Mouse (Mus musculus) testis, adult 2 months (tissue): Measurements from ENCODE around the gene Zfhx3. TPM values are rescaled to one million over a fixed set of nuclear protein-coding genes. Genes with fewer than 3 reads are reported as not detected.
A peak's percentile ranks its signal among the peaks of the same experiment; 100 is the strongest.

Source experiments
- H3K27ac ChIP-seq: fragments of 200-500 bp; 2 replicates; pipeline ENCODE4 v1.5.1; 2012; ENCODE audit warnings: low read depth, low read length; ENCODE audit not compliant: control insufficient read depth, insufficient read depth
- H3K27me3 ChIP-seq: fragments of 200-500 bp; 2 replicates; pipeline ENCODE4 v1.6.1; 2012; ENCODE audit warnings: mild to moderate bottlenecking, low read length, moderate library complexity; ENCODE audit not compliant: control insufficient read depth, insufficient read depth
- H3K36me3 ChIP-seq: fragments of 200-500 bp; 2 replicates; pipeline ENCODE4 v1.6.1; 2012; ENCODE audit warnings: mild to moderate bottlenecking, low read length; ENCODE audit not compliant: control insufficient read depth, insufficient read depth
- H3K4me1 ChIP-seq: fragments of 200-500 bp; 2 replicates; pipeline ENCODE4 v1.6.1; 2012; ENCODE audit warnings: low read length; ENCODE audit not compliant: control insufficient read depth, insufficient read depth
- H3K4me3 ChIP-seq: fragments of 200-500 bp; 2 replicates; pipeline ENCODE4 v1.5.1; 2012; ENCODE audit warnings: low read depth, mild to moderate bottlenecking, low read length, moderate library complexity, mixed read lengths; ENCODE audit not compliant: control insufficient read depth
- CTCF ChIP-seq: fragments of 200-500 bp; IDR thresholded peaks from 2 replicates; pipeline ENCODE4 v1.5.1; 2012; ENCODE audit warnings: low read depth, mild to moderate bottlenecking, inconsistent platforms, low read length, moderate library complexity; ENCODE audit not compliant: control insufficient read depth, insufficient read depth, insufficient replicate concordance
- POLR2A ChIP-seq: fragments of 200-500 bp; IDR thresholded peaks from 2 replicates; pipeline ENCODE4 v1.6.1; 2012; ENCODE audit warnings: low read depth, mild to moderate bottlenecking, inconsistent platforms, low read length, moderate library complexity; ENCODE audit not compliant: control insufficient read depth
- polyA plus RNA-seq: library from polyadenylated mRNA; depleted of rRNA; stranded (reverse); fragments of >200 nt; gene quantifications from 2 replicates; pipeline ENCODE4 v1.2.3, GENCODE M21; 2012

Zfhx3 gene
- polyA plus RNA-seq, 1 experiment, result 11.9 TPM

- peaks cover 2% of the 10 kb centered on the region; the same call in 1 of the 2 replicates for H3K4me1 ChIP-seq
- H3K27me3 ChIP-seq, result no peaks in the 10 kb centered on the region
- no peaks in the 10 kb centered on the region for H3K36me3 ChIP-seq
- TF ChIP-seq CTCF (no peak), POLR2A (no peak)
- H3K4me3 ChIP-seq, result peak overlapping the region; percentile 40
- H3K27ac ChIP-seq, result no peak overlapping the region
These were observed 206.3 kb downstream of the Zfhx3 start for GRCm38 (mm10) chr8:108148599-108149249.

GRCm38 (mm10) chr8:108170804-108171203 lies 228.4 kb downstream of the Zfhx3 start:
- H3K27ac ChIP-seq, result no peak overlapping the region
- H3K27me3 ChIP-seq, result no peaks in the 10 kb centered on the region
- peaks cover 5% of the 10 kb centered on the region; the same call in 1 of the 2 replicates for H3K4me1 ChIP-seq
- peak overlapping the region; percentile 35 for H3K4me3 ChIP-seq
- TF ChIP-seq CTCF (no peak), POLR2A (no peak)
- H3K36me3 ChIP-seq, result no peaks in the 10 kb centered on the region

- H3K27ac ChIP-seq, result no peak overlapping the region
- TF ChIP-seq CTCF, result no peak
- TF ChIP-seq POLR2A, result no peak
- H3K36me3 ChIP-seq, result no peaks in the 10 kb centered on the region
- H3K27me3 ChIP-seq, result no peaks in the 10 kb centered on the region
- no peaks in the 10 kb centered on the region for H3K4me1 ChIP-seq
- H3K4me3 ChIP-seq, result no peak overlapping the region
These were observed 240.9 kb downstream of the Zfhx3 start for GRCm38 (mm10) chr8:108183296-108183695.

- no peak for TF ChIP-seq CTCF
- TF ChIP-seq POLR2A, result no peak
- H3K27me3 ChIP-seq, result no peaks in the 10 kb centered on the region
- no peaks in the 10 kb centered on the region for H3K36me3 ChIP-seq
- H3K27ac ChIP-seq, result no peak overlapping the region
- H3K4me1 ChIP-seq, result no peaks in the 10 kb centered on the region
- no peak overlapping the region for H3K4me3 ChIP-seq
These were observed 241.5 kb downstream of the Zfhx3 start for GRCm38 (mm10) chr8:108183948-108184347.

GRCm38 (mm10) chr8:108186289-108186688 lies 243.8 kb downstream of the Zfhx3 start:
- Histone ChIP-seq H3K4me3 (no peak overlapping the region), H3K27ac (no peak overlapping the region), H3K4me1 (no peaks in the 10 kb centered on the region), H3K27me3 (no peaks in the 10 kb centered on the region), H3K36me3 (no peaks in the 10 kb centered on the region)
- no peak for TF ChIP-seq POLR2A
- TF ChIP-seq CTCF, result no peak

- Histone ChIP-seq H3K4me3 (no peak overlapping the region), H3K27ac (no peak overlapping the region), H3K4me1 (no peaks in the 10 kb centered on the region), H3K27me3 (no peaks in the 10 kb centered on the region), H3K36me3 (no peaks in the 10 kb centered on the region)
- TF ChIP-seq CTCF (no peak), POLR2A (no peak)
These were observed 245.6 kb downstream of the Zfhx3 start for GRCm38 (mm10) chr8:108188044-108188443.

- H3K27me3 ChIP-seq, result no peaks in the 10 kb centered on the region
- no peaks in the 10 kb centered on the region for H3K36me3 ChIP-seq
- H3K4me1 ChIP-seq, result no peaks in the 10 kb centered on the region
- H3K4me3 ChIP-seq, result no peak overlapping the region
- TF ChIP-seq POLR2A (no peak), CTCF (no peak)
- no peak overlapping the region for H3K27ac ChIP-seq
These were observed 252.1 kb downstream of the Zfhx3 start for GRCm38 (mm10) chr8:108194571-108194970.
